Mouse (Mus musculus) spleen, adult 12 weeks (tissue): ENCODE results near the gene Nova1.

Experiments used
- DNase-seq: peaks from one replicate; pipeline ENCODE4 v3.0.0; 2022; ENCODE audit warnings: low spot score

Gene Nova1

GRCm38 (mm10) chr12:46818856-46819347 is at the start of gene Nova1:
Gene Nova1, minus strand, starts transcription at chr12:46818929.
- no peak for DNase-seq

GRCm38 (mm10) chr12:46819348-46820022 is 756 bp upstream of the Nova1 start:
- no peak for DNase-seq

GRCm38 (mm10) chr12:46818021-46818855 is 491 bp downstream of the Nova1 start:
- DNase-seq = no peak

GRCm38 (mm10) chr12:46817211-46817803 is 1.4 kb downstream of the Nova1 start:
- no peak for DNase-seq

- no peak for DNase-seq
Measured at GRCm38 (mm10) chr12:46816291-46816690, 2.4 kb downstream of the Nova1 start.

- no peak for DNase-seq
Measured at GRCm38 (mm10) chr12:46815697-46816096, 3.0 kb downstream of the Nova1 start.

GRCm38 (mm10) chr12:46814820-46815219 is 3.9 kb downstream of the Nova1 start:
- no peak for DNase-seq

- DNase-seq = no peak
Measured at GRCm38 (mm10) chr12:46801311-46801710, 17.4 kb downstream of the Nova1 start.

GRCm38 (mm10) chr12:46782301-46783280 is 36.1 kb downstream of the Nova1 start:
- DNase-seq = no peak

GRCm38 (mm10) chr12:46781481-46781880 is 37.2 kb downstream of the Nova1 start:
- no peak for DNase-seq

- no peak for DNase-seq
Measured at GRCm38 (mm10) chr12:46780983-46781382, 37.7 kb downstream of the Nova1 start.

GRCm38 (mm10) chr12:46759450-46759849 is 59.3 kb downstream of the Nova1 start:
- no peak for DNase-seq

- DNase-seq = no peak
Measured at GRCm38 (mm10) chr12:46754325-46754848, 64.3 kb downstream of the Nova1 start.

GRCm38 (mm10) chr12:46753096-46753495 is 65.6 kb downstream of the Nova1 start:
- no peak for DNase-seq

- no peak for DNase-seq
Measured at GRCm38 (mm10) chr12:46733261-46733660, 85.5 kb downstream of the Nova1 start.

GRCm38 (mm10) chr12:46731943-46732342 is 86.8 kb downstream of the Nova1 start:
- DNase-seq = no peak

GRCm38 (mm10) chr12:46721914-46722313 is 96.8 kb downstream of the Nova1 start:
- DNase-seq = no peak

GRCm38 (mm10) chr12:46719076-46719475 is 99.7 kb downstream of the Nova1 start:
- no peak for DNase-seq

GRCm38 (mm10) chr12:46710094-46710493 is 108.6 kb downstream of the Nova1 start:
- DNase-seq = no peak

GRCm38 (mm10) chr12:46709475-46709874 is 109.3 kb downstream of the Nova1 start:
- no peak for DNase-seq

GRCm38 (mm10) chr12:46700202-46700601 is 118.5 kb downstream of the Nova1 start:
- DNase-seq = no peak
